Mouse (Mus musculus) bone marrow macrophage, adult 2 months (primary cell): Measurements from ENCODE around the gene Lpar1. TPM values are rescaled to one million over a fixed set of nuclear protein-coding genes. Genes with fewer than 3 reads are reported as not detected.

Experiments
- H3K27ac ChIP-seq: 2 replicates; pipeline ENCODE4 v1.5.1; 2012; ENCODE audit warnings: low read depth, low read length; ENCODE audit not compliant: insufficient read depth
- H3K4me1 ChIP-seq: 2 replicates; pipeline ENCODE4 v1.6.1; 2012; ENCODE audit warnings: low read length; ENCODE audit not compliant: control insufficient read depth, insufficient read depth
- H3K4me3 ChIP-seq: 2 replicates; pipeline ENCODE4 v1.5.1; 2012; ENCODE audit warnings: mild to moderate bottlenecking, low read length, moderate library complexity; ENCODE audit not compliant: insufficient read depth
- CTCF ChIP-seq: IDR thresholded peaks from 2 replicates; pipeline ENCODE4 v1.5.1; 2012; ENCODE audit warnings: low read depth, mild to moderate bottlenecking, low read length, moderate library complexity
- POLR2A ChIP-seq: IDR thresholded peaks from 2 replicates; pipeline ENCODE4 v1.6.1; 2012; ENCODE audit warnings: mild to moderate bottlenecking, low read depth, low read length, borderline replicate concordance
- polyA plus RNA-seq: library from polyadenylated mRNA; stranded (reverse); fragments of >200 nt; gene quantifications from 2 replicates; pipeline ENCODE4 v1.2.4, GENCODE M21; 2012; ENCODE audit not compliant: missing spikeins, insufficient read depth, insufficient read length

Gene Lpar1
- polyA plus RNA-seq, 1 experiment, result 5.5 TPM

GRCm38 (mm10) chr4:58464390-58465164 lies 89.1 kb downstream of the Lpar1 start:
- H3K4me3 ChIP-seq, result no peak overlapping the region

GRCm38 (mm10) chr4:58462990-58463389 lies 90.7 kb downstream of the Lpar1 start:
- Histone ChIP-seq H3K4me3 (no peak overlapping the region), H3K27ac (no peak overlapping the region), H3K4me1 (peaks cover 14% of the 10 kb centered on the region)
- TF ChIP-seq CTCF, result no peak
- no peak for TF ChIP-seq POLR2A

More at GRCm38 (mm10) chr4:58464390-58465164, 89.1 kb downstream of the Lpar1 start:
- peaks cover 17% of the 10 kb centered on the region for H3K4me1 ChIP-seq
- TF ChIP-seq CTCF (no peak), POLR2A (no peak)
- no peak overlapping the region for H3K27ac ChIP-seq

GRCm38 (mm10) chr4:58462586-58462985 lies 91.1 kb downstream of the Lpar1 start:
- peaks cover 14% of the 10 kb centered on the region for H3K4me1 ChIP-seq

GRCm38 (mm10) chr4:58453334-58453733 lies 100.4 kb downstream of the Lpar1 start:
- Histone ChIP-seq H3K27ac (no peak overlapping the region), H3K4me1 (no peaks in the 10 kb centered on the region), H3K4me3 (no peak overlapping the region)
- TF ChIP-seq POLR2A, result no peak
- no peak for TF ChIP-seq CTCF

More at GRCm38 (mm10) chr4:58462586-58462985, 91.1 kb downstream of the Lpar1 start:
- Histone ChIP-seq H3K4me3 (no peak overlapping the region), H3K27ac (no peak overlapping the region)
- TF ChIP-seq CTCF (no peak), POLR2A (no peak)

GRCm38 (mm10) chr4:58448825-58449224 lies 104.9 kb downstream of the Lpar1 start:
- Histone ChIP-seq H3K4me3 (no peak overlapping the region), H3K27ac (no peak overlapping the region), H3K4me1 (no peaks in the 10 kb centered on the region)
- TF ChIP-seq CTCF (no peak), POLR2A (no peak)

- TF ChIP-seq POLR2A (no peak), CTCF (no peak)
- Histone ChIP-seq H3K27ac (no peak overlapping the region), H3K4me3 (no peak overlapping the region)
Measured at GRCm38 (mm10) chr4:58447841-58448240, 105.9 kb downstream of the Lpar1 start.

GRCm38 (mm10) chr4:58445846-58446245 lies 107.9 kb downstream of the Lpar1 start:
- Histone ChIP-seq H3K27ac (no peak overlapping the region), H3K4me3 (no peak overlapping the region), H3K4me1 (peaks cover 5% of the 10 kb centered on the region)
- TF ChIP-seq POLR2A (no peak), CTCF (no peak)

More at GRCm38 (mm10) chr4:58447841-58448240, 105.9 kb downstream of the Lpar1 start:
- H3K4me1 ChIP-seq, result no peaks in the 10 kb centered on the region

- Histone ChIP-seq H3K27ac (no peak overlapping the region), H3K4me1 (peaks cover 16% of the 10 kb centered on the region), H3K4me3 (no peak overlapping the region)
- TF ChIP-seq POLR2A (no peak), CTCF (no peak)
Measured at GRCm38 (mm10) chr4:58442338-58442737, 111.4 kb downstream of the Lpar1 start.

GRCm38 (mm10) chr4:58438654-58439053 lies 115.0 kb downstream of the Lpar1 start:
- H3K27ac ChIP-seq, result no peak overlapping the region
- TF ChIP-seq CTCF, result no peak
- no peak for TF ChIP-seq POLR2A
- no peak overlapping the region for H3K4me3 ChIP-seq
- H3K4me1 ChIP-seq, result peaks cover 16% of the 10 kb centered on the region

- Histone ChIP-seq H3K4me3 (no peak overlapping the region), H3K4me1 (peaks cover 16% of the 10 kb centered on the region), H3K27ac (no peak overlapping the region)
- TF ChIP-seq CTCF, result no peak
- no peak for TF ChIP-seq POLR2A
Measured at GRCm38 (mm10) chr4:58437271-58437670, 116.4 kb downstream of the Lpar1 start.
